ENCODE assay signal across 9 mouse cellular contexts in the genomic region with DNA sequence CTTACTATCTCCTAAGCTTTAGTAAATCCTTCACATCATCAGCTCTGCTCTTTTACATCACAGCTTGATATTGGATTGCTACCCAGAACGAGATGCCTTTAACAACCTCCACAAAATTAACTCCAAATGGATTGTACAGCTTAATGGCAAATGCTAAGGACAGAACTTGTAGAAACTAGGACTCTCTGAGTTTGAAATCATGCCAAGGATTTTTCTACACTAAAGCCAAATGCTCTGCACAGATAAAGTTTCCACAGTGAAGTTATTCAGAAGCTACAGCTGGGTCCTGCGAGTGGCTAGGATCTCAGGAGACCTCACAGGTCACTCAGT. TPM values are rescaled to one million over a fixed set of nuclear protein-coding genes. Genes with fewer than 3 reads are reported as not detected.
DNase-seq lines count a peak whose midpoint lies in the region; ATAC-seq and TF ChIP-seq lines count a peak whose summit lies in the region.
"Had no signal": no experiment of that assay in that cellular context is flagged by ENCODE, and none has a peak within 500 bp of the region (broad histone marks: within the 10 kb centered on the region; RNA-seq: fewer than 3 reads in every experiment).

No protein-coding gene starts in this region.

- no peak for TF ChIP-seq EP300 in lung, postnatal 0 days (IDR thresholded peaks at IDR 0.05)

- ATAC-seq in lung, postnatal 0 days, result no peak
- no peak for ATAC-seq in forebrain, embryonic 12.5 days (ENCODE audit: low FRiP score)
- ATAC-seq in limb, embryonic 13.5 days (ENCODE audit: low FRiP score, low read depth), result no peak; the same call in 1 of the 2 replicates
- ATAC-seq in stomach, embryonic 14.5 days (ENCODE audit: insufficient number of reproducible peaks, insufficient read depth, low FRiP score, low read depth), result no peak
- no peak for ATAC-seq in CD4-positive, CD25-positive, alpha-beta regulatory T cell, adult 4 months

- no peaks in the 10 kb centered on the region for H3K4me1 ChIP-seq in lung, postnatal 0 days (ENCODE audit: insufficient read depth, low read depth, low read length)
- H3K4me1 ChIP-seq in forebrain, embryonic 12.5 days, result peaks cover 9% of the 10 kb centered on the region
- H3K4me1 ChIP-seq in limb, embryonic 13.5 days, result peaks cover 12% of the 10 kb centered on the region; the same call in 1 of the 2 replicates
- H3K4me1 ChIP-seq in stomach, embryonic 14.5 days (ENCODE audit: control insufficient read depth, insufficient read depth, low read length), result peaks cover 2% of the 10 kb centered on the region; the same call in 1 of the 2 replicates

- H3K36me3 ChIP-seq in lung, postnatal 0 days (ENCODE audit: insufficient read depth, low read length), result no peaks in the 10 kb centered on the region
- no peaks in the 10 kb centered on the region for H3K36me3 ChIP-seq in forebrain, embryonic 12.5 days (replicated peaks)
- H3K36me3 ChIP-seq in limb, embryonic 13.5 days, result no peaks in the 10 kb centered on the region
- H3K36me3 ChIP-seq in stomach, embryonic 14.5 days (ENCODE audit: control insufficient read depth, insufficient read depth, low read length), result no peaks in the 10 kb centered on the region

- WGBS in lung, postnatal 0 days, result 35% methylated on average over 2 of the region's 2 CpGs
- WGBS in forebrain, embryonic 12.5 days, result 53% methylated on average over 2 of the region's 2 CpGs
- WGBS in limb, embryonic 13.5 days, result 18% methylated on average over 2 of the region's 2 CpGs
- 31% methylated on average over 2 of the region's 2 CpGs for WGBS in stomach, embryonic 14.5 days

- H3K4me2 ChIP-seq in lung, postnatal 0 days (replicated peaks; ENCODE audit: low read depth, low read length), result peak overlapping the region; percentile 40; the same call in 1 of the 2 replicates
- H3K4me2 ChIP-seq in forebrain, embryonic 12.5 days, result peak overlapping the region; percentile 62
- peak overlapping the region; percentile 66 for H3K4me2 ChIP-seq in limb, embryonic 13.5 days (replicated peaks)
- peak overlapping the region; percentile 59 for H3K4me2 ChIP-seq in stomach, embryonic 14.5 days (replicated peaks; ENCODE audit: low read depth, low read length)

- H3K27me3 ChIP-seq in lung, postnatal 0 days (replicated peaks; ENCODE audit: insufficient read depth, low read length), result no peaks in the 10 kb centered on the region
- H3K27me3 ChIP-seq in forebrain, embryonic 12.5 days, result no peaks in the 10 kb centered on the region
- no peaks in the 10 kb centered on the region for H3K27me3 ChIP-seq in limb, embryonic 13.5 days
- H3K27me3 ChIP-seq in stomach, embryonic 14.5 days (ENCODE audit: control insufficient read depth, insufficient read depth, low read length), result no peaks in the 10 kb centered on the region

- no peak for TF ChIP-seq CTCF in lung, postnatal 0 days (IDR thresholded peaks at IDR 0.05)

- H3K9me3 ChIP-seq in lung, postnatal 0 days (ENCODE audit: low read length), result no peaks in the 10 kb centered on the region
- no peaks in the 10 kb centered on the region for H3K9me3 ChIP-seq in forebrain, embryonic 12.5 days
- no peaks in the 10 kb centered on the region for H3K9me3 ChIP-seq in limb, embryonic 13.5 days
- H3K9me3 ChIP-seq in stomach, embryonic 14.5 days (ENCODE audit: control insufficient read depth, low read depth, low read length), result no peaks in the 10 kb centered on the region

- no peak for DNase-seq in lung, postnatal 0 days (ENCODE audit: low spot score)
- no peak for DNase-seq in lung, postnatal 14 days
- DNase-seq in urinary bladder, postnatal 4 days (ENCODE audit: low spot score in 2 of 2), result no peak
- no peak for DNase-seq in spleen, adult 18-20 months

- no peak overlapping the region for H3K27ac ChIP-seq in lung, postnatal 0 days (ENCODE audit: low read length)
- H3K27ac ChIP-seq in forebrain, embryonic 12.5 days, result no peak overlapping the region
- no peak overlapping the region for H3K27ac ChIP-seq in limb, embryonic 13.5 days
- H3K27ac ChIP-seq in stomach, embryonic 14.5 days (ENCODE audit: low read length), result peak overlapping the region; percentile 55

- H3K4me3 ChIP-seq in lung, postnatal 0 days (ENCODE audit: low read depth, low read length), result no peak overlapping the region
- peak overlapping the region; percentile 48 for H3K4me3 ChIP-seq in forebrain, embryonic 12.5 days (replicated peaks)
- peak overlapping the region; percentile 44 for H3K4me3 ChIP-seq in limb, embryonic 13.5 days
- H3K4me3 ChIP-seq in stomach, embryonic 14.5 days (ENCODE audit: low read depth, low read length), result peak overlapping the region; percentile 35

- H3K9ac ChIP-seq in lung, postnatal 0 days (replicated peaks; ENCODE audit: low read depth), result no peak overlapping the region
- H3K9ac ChIP-seq in forebrain, embryonic 12.5 days, result no peak overlapping the region
- no peak overlapping the region for H3K9ac ChIP-seq in limb, embryonic 13.5 days
- H3K9ac ChIP-seq in stomach, embryonic 14.5 days (replicated peaks; ENCODE audit: low read depth, low read length), result no peak overlapping the region

RNA-seq across cellular contexts. Expression of a gene that starts 13.5 kb away (rescaled TPM):
- polyA plus RNA-seq in lung, postnatal 0 days (2015; fragmentation: Nextera tagmentation; extraction: Ambion mirVana), result not detected in 2 replicates
- polyA plus RNA-seq in forebrain, embryonic 12.5 days (2016; fragmentation: Nextera tagmentation; extraction: Ambion mirVana), result not detected in 2 replicates
- not detected in 2 replicates for polyA plus RNA-seq in limb, embryonic 13.5 days (2015; fragmentation: Nextera tagmentation; extraction: Ambion mirVana)
- polyA plus RNA-seq in stomach, embryonic 14.5 days (2014; fragmentation: Nextera tagmentation; extraction: Ambion mirVana), result not detected in 2 replicates
- polyA plus RNA-seq in CD4-positive, CD25-positive, alpha-beta regulatory T cell, adult 4 months (2017; shearing (Covaris generic)), result not detected
- polyA plus RNA-seq: kidney, adult 2 months had no signal
